Mouse (Mus musculus) hindlimb bud, embryonic 11.5 days (tissue): Measurements from ENCODE around the gene Zfp872.
A peak's percentile ranks its signal among the peaks of the same experiment; 100 is the strongest.
"Not testable (repeated sequence)": the region's sequence is repeated elsewhere in the genome, so short reads cannot be mapped to it uniquely, and the experiment has no call there.

Source experiments
- DNase-seq: peaks from one replicate; pipeline ENCODE4 v3.0.0-alpha.2; 2012; ENCODE audit warnings: low read depth, low spot score; ENCODE audit errors: extremely low spot score

Zfp872 gene

GRCm38 (mm10) chr9:22188025-22188611, at the start of gene Zfp872:
Zfp872 (plus strand) TSS chr9:22188090.
- no peak for DNase-seq

GRCm38 (mm10) chr9:22138480-22138879, 49.4 kb upstream of the Zfp872 start:
- DNase-seq: no peak

- DNase-seq: no peak
Observed at GRCm38 (mm10) chr9:22139746-22140145, 48.1 kb upstream of the Zfp872 start.

- peak; percentile 75 for DNase-seq
Observed at GRCm38 (mm10) chr9:22143108-22144037, 44.5 kb upstream of the Zfp872 start.

GRCm38 (mm10) chr9:22144304-22144965, 43.5 kb upstream of the Zfp872 start:
- no peak for DNase-seq

GRCm38 (mm10) chr9:22149426-22150248, 38.3 kb upstream of the Zfp872 start:
- DNase-seq: no peak

- DNase-seq: not testable (repeated sequence)
Observed at GRCm38 (mm10) chr9:22150249-22150693, 37.6 kb upstream of the Zfp872 start.

GRCm38 (mm10) chr9:22150946-22151345, 36.9 kb upstream of the Zfp872 start:
- no peak for DNase-seq

GRCm38 (mm10) chr9:22153810-22154209, 34.1 kb upstream of the Zfp872 start:
- DNase-seq: no peak

GRCm38 (mm10) chr9:22155614-22156013, 32.3 kb upstream of the Zfp872 start:
- peak; percentile 73 for DNase-seq

GRCm38 (mm10) chr9:22156497-22157245, 31.2 kb upstream of the Zfp872 start, which contains the start of gene Pigyl:
Pigyl (plus strand) TSS chr9:22156846.
- DNase-seq: peak; percentile 94

- DNase-seq: no peak
Observed at GRCm38 (mm10) chr9:22157516-22158265, 30.2 kb upstream of the Zfp872 start.

GRCm38 (mm10) chr9:22161299-22161698, 26.6 kb upstream of the Zfp872 start:
- no peak for DNase-seq

GRCm38 (mm10) chr9:22162305-22162704, 25.6 kb upstream of the Zfp872 start:
- DNase-seq: no peak

GRCm38 (mm10) chr9:22162912-22163311, 25.0 kb upstream of the Zfp872 start:
- DNase-seq: no peak

GRCm38 (mm10) chr9:22164711-22165668, 22.9 kb upstream of the Zfp872 start:
- DNase-seq: no peak

GRCm38 (mm10) chr9:22165964-22166363, 21.9 kb upstream of the Zfp872 start:
- no peak for DNase-seq

- no peak for DNase-seq
Observed at GRCm38 (mm10) chr9:22166686-22167085, 21.2 kb upstream of the Zfp872 start.
